Mouse (Mus musculus) E14TG2a.4 (cell line): ENCODE measurements around the gene Cfap58.

ENCODE experiments used
- CTCF ChIP-seq: conservative IDR thresholded peaks from 2 replicates; pipeline ENCODE4 v1.5.1; 2014; ENCODE audit warnings: low read length
- NANOG ChIP-seq: IDR thresholded peaks from 2 replicates; pipeline ENCODE4 v1.6.1; 2014; ENCODE audit warnings: borderline replicate concordance, low read length, mixed read lengths
- POU5F1 ChIP-seq: IDR thresholded peaks from 2 replicates; pipeline ENCODE4 v1.6.1; 2014; ENCODE audit warnings: low read length, borderline replicate concordance

GRCm38 (mm10) chr19:47890489-47891130, 46.9 kb upstream of the Cfap58 start:
- TF ChIP-seq CTCF: no peak
- no peak for TF ChIP-seq POU5F1
- no peak for TF ChIP-seq NANOG
